Mouse (Mus musculus) limb, embryonic 12.5 days (tissue): ENCODE measurements at regions not wholly inside any gene's neighbourhood (a gene's known extent, or its start where the extent isn't known, plus 50 kb on each side); places are given as distances from the start of the nearest gene placed in this dataset.
A peak's percentile ranks its signal among the peaks of the same experiment; 100 is the strongest.

Source experiments
- ATAC-seq: fragments of 200-750 bp; cut with Nextera tagmentation; 2 replicates; pipeline ENCODE4 v1.8.0; 2017; ENCODE audit warnings: low read depth, moderate TSS enrichment; ENCODE audit not compliant: insufficient number of reproducible peaks, insufficient read depth, low FRiP score, low TSS enrichment
- H3K27ac ChIP-seq: fragments of 300-500 bp; sonication (generic); 2 replicates; pipeline ENCODE4 v1.5.1; 2016; ENCODE audit warnings: mild to moderate bottlenecking, moderate library complexity
- H3K27me3 ChIP-seq: fragments of 300-500 bp; sonication (generic); 2 replicates; pipeline ENCODE4 v1.6.1; 2016; ENCODE audit warnings: mild to moderate bottlenecking, moderate library complexity
- H3K36me3 ChIP-seq: fragments of 300-500 bp; sonication (generic); 2 replicates; pipeline ENCODE4 v1.6.1; 2016; ENCODE audit warnings: mild to moderate bottlenecking, moderate library complexity
- H3K4me1 ChIP-seq: fragments of 300-500 bp; sonication (generic); replicated peaks from 2 replicates; pipeline ENCODE4 v1.6.1; 2016
- H3K4me2 ChIP-seq: fragments of 300-500 bp; sonication (generic); 2 replicates; pipeline ENCODE4 v1.6.1; 2016; ENCODE audit warnings: mild to moderate bottlenecking, moderate library complexity
- H3K4me3 ChIP-seq: fragments of 300-500 bp; sonication (generic); replicated peaks from 2 replicates; pipeline ENCODE4 v1.5.1; 2016; ENCODE audit warnings: mild to moderate bottlenecking
- H3K9ac ChIP-seq: fragments of 300-500 bp; sonication (generic); replicated peaks from 2 replicates; pipeline ENCODE4 v1.6.1; 2016; ENCODE audit warnings: mild to moderate bottlenecking, moderate library complexity
- H3K9me3 ChIP-seq: fragments of 300-500 bp; sonication (generic); 2 replicates; pipeline ENCODE4 v1.6.1; 2016; ENCODE audit warnings: mild to moderate bottlenecking, moderate library complexity
- WGBS: fragments of 180-500 bp; shearing (Covaris S2); methylation state at CpG from one replicate; pipeline ENCODE4 v1.1.7; 2016; 5-methylcytosine and 5-hydroxymethylcytosine counted together

DNA sequence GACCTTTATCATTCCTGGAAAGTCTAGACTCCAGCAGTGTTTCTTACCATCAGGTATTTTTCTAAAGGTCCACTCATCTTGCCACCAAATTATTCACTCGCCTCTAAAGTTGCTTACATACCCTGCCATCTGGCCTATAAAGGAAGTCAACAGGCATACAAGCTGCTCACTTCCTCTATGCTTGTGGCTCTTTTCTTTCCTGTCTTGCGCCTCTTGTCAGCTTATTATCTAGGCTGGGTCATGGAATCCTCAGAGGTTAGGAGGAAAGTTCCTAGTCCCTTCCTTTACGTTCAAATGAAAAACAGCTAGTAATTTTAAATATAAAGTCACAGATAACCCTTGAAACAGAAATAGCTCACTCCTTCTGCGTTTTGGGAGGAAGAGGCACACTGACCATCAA is 97.9 kb downstream of the Lipi start:
- Histone ChIP-seq H3K4me1 (no peaks in the 10 kb centered on the region), H3K36me3 (no peaks in the 10 kb centered on the region), H3K27ac (no peak overlapping the region), H3K4me3 (no peak overlapping the region), H3K27me3 (no peaks in the 10 kb centered on the region), H3K9me3 (no peaks in the 10 kb centered on the region), H3K9ac (no peak overlapping the region), H3K4me2 (no peak overlapping the region)
- no peak for ATAC-seq
- 79% methylated on average over 4 of the region's 4 CpGs for WGBS

DNA sequence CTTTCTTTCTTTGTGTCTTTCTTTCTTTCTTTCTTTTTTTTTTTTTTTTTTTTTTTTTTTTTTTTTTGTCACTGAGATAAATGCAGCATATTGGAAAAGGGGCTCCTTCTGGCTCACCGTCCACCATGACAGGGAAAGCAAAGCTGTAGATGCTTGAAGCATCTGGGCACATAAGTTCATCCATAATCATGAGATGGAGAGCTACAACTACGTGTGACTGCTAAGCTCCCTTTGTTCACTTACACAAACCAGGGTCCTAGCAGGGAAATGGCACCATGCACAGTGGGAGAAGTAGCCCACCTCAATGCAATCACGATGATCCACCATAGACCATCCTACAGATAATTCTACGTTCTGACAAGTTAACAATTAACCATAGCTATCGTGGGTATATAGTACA is 102.0 kb downstream of the Lipi start:
- H3K36me3 ChIP-seq: no peaks in the 10 kb centered on the region
- H3K9ac ChIP-seq: no peak overlapping the region
- ATAC-seq: no peak
- H3K4me3 ChIP-seq: no peak overlapping the region
- 87% methylated on average over 5 of the region's 5 CpGs for WGBS
- no peaks in the 10 kb centered on the region for H3K27me3 ChIP-seq
- H3K9me3 ChIP-seq: no peaks in the 10 kb centered on the region
- H3K27ac ChIP-seq: no peak overlapping the region
- no peaks in the 10 kb centered on the region for H3K4me1 ChIP-seq
- no peak overlapping the region for H3K4me2 ChIP-seq

DNA sequence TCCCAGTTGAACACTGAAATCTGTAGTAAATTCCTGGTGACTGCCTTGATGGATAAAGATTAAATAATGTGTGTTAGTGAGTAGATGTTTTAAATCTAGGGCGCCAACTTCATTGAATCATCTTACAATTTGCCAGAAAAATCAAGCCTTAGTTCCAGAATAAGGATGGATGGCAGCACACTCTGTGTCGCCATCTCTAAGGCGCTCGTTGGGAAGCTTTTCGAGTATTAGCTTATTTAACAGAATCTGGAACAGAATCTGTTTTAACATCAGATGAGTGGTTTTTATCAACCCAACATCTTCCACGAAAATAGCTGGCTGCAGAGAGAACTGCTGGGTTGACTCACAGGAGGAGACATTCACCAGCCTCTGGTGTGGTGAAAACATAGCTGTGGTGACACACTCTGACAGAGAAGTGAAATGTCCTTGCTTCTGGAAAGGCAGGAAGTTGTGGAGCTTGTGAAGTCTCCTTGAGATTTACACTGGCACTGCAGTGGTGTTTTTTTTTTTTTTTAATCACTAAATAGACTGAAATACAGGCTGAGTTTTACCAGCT is 120.4 kb downstream of the Lipi start:
- H3K27me3 ChIP-seq: no peaks in the 10 kb centered on the region
- H3K9me3 ChIP-seq: no peaks in the 10 kb centered on the region
- 84% methylated on average over 6 of the region's 6 CpGs for WGBS
- H3K4me2 ChIP-seq: no peak overlapping the region
- H3K36me3 ChIP-seq: no peaks in the 10 kb centered on the region
- H3K27ac ChIP-seq: no peak overlapping the region
- no peaks in the 10 kb centered on the region for H3K4me1 ChIP-seq
- no peak overlapping the region for H3K9ac ChIP-seq
- ATAC-seq: no peak
- no peak overlapping the region for H3K4me3 ChIP-seq

DNA sequence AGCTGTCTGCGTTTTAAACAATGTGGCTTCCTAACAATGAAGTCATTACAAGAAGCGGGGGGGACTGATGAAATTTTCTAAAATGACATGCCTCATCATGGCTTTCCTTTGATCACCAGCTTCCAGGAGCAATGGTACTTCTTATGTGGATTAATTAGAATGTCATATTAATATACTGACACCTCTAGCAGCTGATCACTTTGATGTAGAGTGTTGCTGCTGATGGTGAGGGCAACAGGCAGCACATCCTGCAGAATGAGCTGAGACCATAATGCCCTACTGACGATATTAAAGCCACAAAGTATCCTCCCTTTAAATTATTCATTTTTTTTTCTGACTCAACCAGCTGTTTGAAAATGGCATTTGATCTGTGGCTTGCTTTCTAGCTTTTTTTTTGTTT is 123.7 kb downstream of the Lipi start:
- no peaks in the 10 kb centered on the region for H3K9me3 ChIP-seq
- no peaks in the 10 kb centered on the region for H3K4me1 ChIP-seq
- ATAC-seq: no peak
- H3K4me3 ChIP-seq: no peak overlapping the region
- no peaks in the 10 kb centered on the region for H3K36me3 ChIP-seq
- no peak overlapping the region for H3K4me2 ChIP-seq
- H3K27me3 ChIP-seq: no peaks in the 10 kb centered on the region
- no peak overlapping the region for H3K9ac ChIP-seq
- 81% methylated on average over 3 of the region's 3 CpGs for WGBS
- H3K27ac ChIP-seq: no peak overlapping the region

GRCm38 (mm10) chr16:75446901-75447514 is 138.9 kb downstream of the Lipi start:
- peak; percentile 47; the same call in 1 of the 2 replicates for ATAC-seq
- Histone ChIP-seq H3K4me2 (peak overlapping the region; percentile 41), H3K4me1 (no peaks in the 10 kb centered on the region), H3K27me3 (no peaks in the 10 kb centered on the region), H3K9ac (no peak overlapping the region), H3K36me3 (no peaks in the 10 kb centered on the region), H3K27ac (no peak overlapping the region), H3K4me3 (no peak overlapping the region), H3K9me3 (no peaks in the 10 kb centered on the region)
- WGBS: under 1% methylated on average over 14 of the region's 14 CpGs

DNA sequence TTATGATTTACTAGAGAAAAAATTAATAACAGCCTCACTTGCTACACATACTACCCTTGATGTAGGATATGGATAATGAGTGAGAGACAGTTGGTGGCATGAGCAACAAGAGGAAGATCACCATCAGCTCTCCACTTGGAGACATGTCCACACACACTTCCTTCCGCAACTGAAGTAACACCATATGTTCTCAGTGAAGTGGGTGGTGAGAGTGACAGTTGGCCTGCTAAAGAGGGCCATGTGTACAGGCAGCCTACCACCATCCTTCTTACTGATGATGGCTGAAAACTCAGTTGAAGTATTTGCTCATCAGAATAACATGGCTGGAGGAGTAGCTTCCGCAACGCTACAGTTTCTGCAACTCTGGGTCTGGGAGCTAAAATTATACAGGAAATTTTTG is 146.6 kb downstream of the Lipi start:
- 0 out of 2 replicates have a peak, but pooled peaks cover 3% of the 10 kb centered on the region for H3K4me1 ChIP-seq
- H3K4me2 ChIP-seq: no peak overlapping the region
- no peaks in the 10 kb centered on the region for H3K27me3 ChIP-seq
- 87% methylated on average over 3 of the region's 3 CpGs for WGBS
- no peaks in the 10 kb centered on the region for H3K9me3 ChIP-seq
- ATAC-seq: no peak
- H3K36me3 ChIP-seq: no peaks in the 10 kb centered on the region
- no peak overlapping the region for H3K27ac ChIP-seq
- H3K9ac ChIP-seq: no peak overlapping the region
- H3K4me3 ChIP-seq: no peak overlapping the region

DNA sequence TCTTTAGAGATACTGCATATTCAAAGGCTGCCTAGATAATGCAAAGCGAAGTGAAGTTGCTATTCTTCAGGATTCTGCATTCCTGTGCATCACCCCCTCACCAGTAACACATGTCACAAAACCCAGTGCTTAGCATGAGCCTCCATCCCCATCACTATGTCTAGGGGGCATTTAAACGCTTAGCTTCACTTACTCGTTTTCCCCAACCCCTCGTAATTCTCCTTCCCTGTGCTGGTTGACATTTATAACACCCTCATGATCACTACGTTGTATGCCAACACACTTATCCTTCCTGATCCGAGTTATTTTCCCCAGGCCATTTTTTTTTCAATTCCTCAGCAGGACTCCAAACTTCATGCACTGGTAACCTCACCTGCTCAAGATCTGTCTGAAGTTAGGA is 152.6 kb downstream of the Lipi start:
- Histone ChIP-seq H3K27me3 (no peaks in the 10 kb centered on the region), H3K4me3 (no peak overlapping the region), H3K36me3 (no peaks in the 10 kb centered on the region), H3K27ac (no peak overlapping the region), H3K4me2 (no peak overlapping the region), H3K4me1 (0 out of 2 replicates have a peak, but pooled peaks cover 3% of the 10 kb centered on the region), H3K9ac (no peak overlapping the region), H3K9me3 (no peaks in the 10 kb centered on the region)
- ATAC-seq: no peak
- WGBS: 37% methylated on average over 6 of the region's 6 CpGs

- no peak overlapping the region for H3K27ac ChIP-seq
- H3K9me3 ChIP-seq: no peaks in the 10 kb centered on the region
- no peak overlapping the region for H3K4me3 ChIP-seq
- H3K4me1 ChIP-seq: no peaks in the 10 kb centered on the region
- H3K4me2 ChIP-seq: no peak overlapping the region
- 79% methylated on average over 6 of the region's 6 CpGs for WGBS
- no peaks in the 10 kb centered on the region for H3K27me3 ChIP-seq
- H3K9ac ChIP-seq: no peak overlapping the region
- ATAC-seq: no peak
- H3K36me3 ChIP-seq: no peaks in the 10 kb centered on the region
Observed at GRCm38 (mm10) chr16:75384526-75385222, 201.2 kb downstream of the Lipi start.

DNA sequence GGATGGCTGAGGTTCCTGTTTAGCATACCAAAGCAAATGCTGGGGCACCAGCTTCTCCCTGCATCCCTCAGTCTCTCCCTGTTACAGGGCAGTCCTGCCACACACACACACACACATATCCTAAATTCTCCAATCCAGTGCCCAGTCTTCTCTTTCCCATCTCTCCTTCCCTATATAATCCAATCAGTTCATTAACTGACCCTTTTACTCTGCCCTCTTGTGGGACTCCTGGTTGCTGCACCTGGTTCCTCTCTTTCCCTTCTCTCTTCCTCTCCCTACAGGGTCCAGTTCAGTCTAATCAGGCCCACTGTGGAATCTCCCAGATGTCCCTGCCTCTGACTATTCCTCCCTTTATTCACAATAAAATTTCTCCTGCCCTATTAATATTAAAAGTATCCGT is 204.7 kb downstream of the Lipi start:
- 57% methylated on average over 1 of the region's 1 CpGs for WGBS

DNA sequence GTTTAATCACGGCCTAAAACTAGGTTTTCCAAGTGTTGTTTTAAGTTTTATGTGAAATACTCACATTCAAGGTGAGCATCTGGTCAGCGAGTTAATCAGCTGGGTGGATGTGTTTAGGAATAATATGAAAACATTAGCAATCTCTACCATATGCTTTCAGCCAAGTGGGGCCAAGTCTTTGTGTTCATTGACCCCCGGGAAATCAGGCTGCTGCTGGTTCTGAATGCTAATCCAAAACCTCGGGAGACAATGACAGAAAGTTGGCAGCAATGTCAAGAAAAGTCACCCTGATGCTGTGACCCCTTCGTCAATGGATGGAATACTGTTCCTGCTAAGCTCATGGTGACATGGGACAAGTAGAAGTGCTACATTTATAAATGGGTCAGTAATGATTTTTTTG is 216.2 kb downstream of the Lipi start:
- no peak overlapping the region for H3K27ac ChIP-seq
- 82% methylated on average over 5 of the region's 5 CpGs for WGBS
- H3K4me2 ChIP-seq: no peak overlapping the region
- no peaks in the 10 kb centered on the region for H3K9me3 ChIP-seq
- no peaks in the 10 kb centered on the region for H3K27me3 ChIP-seq
- no peak overlapping the region for H3K4me3 ChIP-seq
- no peaks in the 10 kb centered on the region for H3K4me1 ChIP-seq
- ATAC-seq: no peak
- H3K36me3 ChIP-seq: no peaks in the 10 kb centered on the region
- no peak overlapping the region for H3K9ac ChIP-seq

More for the DNA sequence above, 204.7 kb downstream of the Lipi start:
- H3K4me2 ChIP-seq: no peak overlapping the region
- no peak for ATAC-seq
- no peak overlapping the region for H3K27ac ChIP-seq
- no peaks in the 10 kb centered on the region for H3K36me3 ChIP-seq
- no peak overlapping the region for H3K9ac ChIP-seq
- H3K9me3 ChIP-seq: no peaks in the 10 kb centered on the region
- H3K4me3 ChIP-seq: no peak overlapping the region
- H3K27me3 ChIP-seq: no peaks in the 10 kb centered on the region
- no peaks in the 10 kb centered on the region for H3K4me1 ChIP-seq

- Histone ChIP-seq H3K27me3 (no peaks in the 10 kb centered on the region), H3K4me2 (no peak overlapping the region), H3K9ac (no peak overlapping the region), H3K9me3 (no peaks in the 10 kb centered on the region), H3K4me1 (no peaks in the 10 kb centered on the region), H3K4me3 (no peak overlapping the region), H3K36me3 (no peaks in the 10 kb centered on the region), H3K27ac (no peak overlapping the region)
- no peak for ATAC-seq
- 81% methylated on average over 4 of the region's 4 CpGs for WGBS
Observed at GRCm38 (mm10) chr16:75366727-75367126, 219.1 kb downstream of the Lipi start.
